Mouse (Mus musculus) olfactory bulb, adult 2 months (tissue): ENCODE measurements around the gene Nxpe4.

Experiments used
- CTCF ChIP-seq: fragments of 200-500 bp; IDR thresholded peaks from 2 replicates; pipeline ENCODE4 v1.5.1; 2012; ENCODE audit warnings: low read depth, mild to moderate bottlenecking, low read length, moderate library complexity; ENCODE audit not compliant: insufficient read depth
- POLR2A ChIP-seq: fragments of 200-500 bp; IDR thresholded peaks from 2 replicates; pipeline ENCODE4 v1.6.1; 2012; ENCODE audit warnings: mild to moderate bottlenecking, low read depth, low read length, moderate library complexity; ENCODE audit not compliant: insufficient read depth

GRCm38 (mm10) chr9:48338783-48339455 lies 177.1 kb downstream of the Nxpe4 start:
- no peak for TF ChIP-seq POLR2A
- TF ChIP-seq CTCF, result no peak
